Mouse (Mus musculus): Measurements from ENCODE around the gene Exoc6b. TPM values are rescaled to one million over a fixed set of nuclear protein-coding genes. Genes with fewer than 3 reads are reported as not detected.

Gene Exoc6b
- polyA plus RNA-seq, 1 experiment from 2014 or later, result 49.7 TPM

DNA sequence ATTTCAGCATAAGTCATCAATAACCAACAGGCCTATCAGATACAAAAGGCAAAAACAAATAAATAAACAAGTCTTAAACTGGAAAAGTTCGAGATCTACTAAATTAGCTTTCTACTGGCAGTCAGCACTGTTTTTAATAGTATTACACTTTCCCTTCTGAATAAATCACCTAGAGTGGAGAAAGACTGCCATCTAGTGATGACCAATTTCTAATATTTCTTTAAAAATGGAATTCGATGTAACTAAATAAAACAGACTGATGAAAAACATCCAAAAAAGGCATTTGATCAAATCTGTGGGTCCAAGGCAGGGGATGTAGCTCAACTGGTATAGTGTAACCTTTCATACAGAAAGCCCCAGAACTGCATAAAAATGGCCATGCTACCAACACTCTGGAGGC, 52.3 kb downstream of the Exoc6b start:
- no peak for ATAC-seq (ENCODE audit: insufficient number of reproducible peaks, insufficient read depth, low FRiP score, low read depth)
- Histone ChIP-seq H3K4me2 (replicated peaks; ENCODE audit: low read depth, low read length) (no peak overlapping the region), H3K4me1 (ENCODE audit: control insufficient read depth, insufficient read depth, low read length) (no peaks in the 10 kb centered on the region), H3K9ac (replicated peaks; ENCODE audit: low read depth, low read length) (no peak overlapping the region), H3K4me3 (ENCODE audit: low read depth, low read length) (no peak overlapping the region), H3K36me3 (ENCODE audit: control insufficient read depth, insufficient read depth, low read length) (no peaks in the 10 kb centered on the region), H3K27ac (ENCODE audit: low read length) (no peak overlapping the region), H3K27me3 (ENCODE audit: control insufficient read depth, insufficient read depth, low read length) (no peaks in the 10 kb centered on the region), H3K9me3 (ENCODE audit: control insufficient read depth, low read depth, low read length) (no peaks in the 10 kb centered on the region)
- 29% methylated on average over 2 of the region's 2 CpGs for WGBS

GRCm38 (mm10) chr6:85013906-85014305, 55.4 kb downstream of the Exoc6b start:
- Histone ChIP-seq H3K4me1 (ENCODE audit: control insufficient read depth, insufficient read depth, low read length) (no peaks in the 10 kb centered on the region), H3K9me3 (ENCODE audit: control insufficient read depth, low read depth, low read length) (no peaks in the 10 kb centered on the region), H3K9ac (replicated peaks; ENCODE audit: low read depth, low read length) (no peak overlapping the region), H3K36me3 (ENCODE audit: control insufficient read depth, insufficient read depth, low read length) (no peaks in the 10 kb centered on the region), H3K27me3 (ENCODE audit: control insufficient read depth, insufficient read depth, low read length) (no peaks in the 10 kb centered on the region), H3K27ac (ENCODE audit: low read length) (no peak overlapping the region), H3K4me2 (replicated peaks; ENCODE audit: low read depth, low read length) (no peak overlapping the region), H3K4me3 (ENCODE audit: low read depth, low read length) (no peak overlapping the region)
- WGBS, result 72% methylated on average over 2 of the region's 2 CpGs
- ATAC-seq (ENCODE audit: insufficient number of reproducible peaks, insufficient read depth, low FRiP score, low read depth), result no peak

- Histone ChIP-seq H3K4me2 (replicated peaks; ENCODE audit: low read depth, low read length) (no peak overlapping the region), H3K27ac (ENCODE audit: low read length) (no peak overlapping the region), H3K27me3 (ENCODE audit: control insufficient read depth, insufficient read depth, low read length) (no peaks in the 10 kb centered on the region), H3K36me3 (ENCODE audit: control insufficient read depth, insufficient read depth, low read length) (no peaks in the 10 kb centered on the region), H3K9ac (replicated peaks; ENCODE audit: low read depth, low read length) (no peak overlapping the region), H3K4me1 (ENCODE audit: control insufficient read depth, insufficient read depth, low read length) (no peaks in the 10 kb centered on the region), H3K4me3 (ENCODE audit: low read depth, low read length) (no peak overlapping the region), H3K9me3 (ENCODE audit: control insufficient read depth, low read depth, low read length) (no peaks in the 10 kb centered on the region)
- WGBS, result 65% methylated on average over 2 of the region's 2 CpGs
- no peak for ATAC-seq (ENCODE audit: insufficient number of reproducible peaks, insufficient read depth, low FRiP score, low read depth)
Measured at GRCm38 (mm10) chr6:85010397-85010796, 58.9 kb downstream of the Exoc6b start.

GRCm38 (mm10) chr6:84995418-84995817, 73.9 kb downstream of the Exoc6b start:
- H3K4me3 ChIP-seq (ENCODE audit: low read depth, low read length), result no peak overlapping the region
- no peak for ATAC-seq (ENCODE audit: insufficient number of reproducible peaks, insufficient read depth, low FRiP score, low read depth)
- no peaks in the 10 kb centered on the region for H3K27me3 ChIP-seq (ENCODE audit: control insufficient read depth, insufficient read depth, low read length)
- H3K4me1 ChIP-seq (ENCODE audit: control insufficient read depth, insufficient read depth, low read length), result no peaks in the 10 kb centered on the region
- no peaks in the 10 kb centered on the region for H3K9me3 ChIP-seq (ENCODE audit: control insufficient read depth, low read depth, low read length)
- H3K27ac ChIP-seq (ENCODE audit: low read length), result no peak overlapping the region
- H3K9ac ChIP-seq (replicated peaks; ENCODE audit: low read depth, low read length), result no peak overlapping the region
- no peak overlapping the region for H3K4me2 ChIP-seq (replicated peaks; ENCODE audit: low read depth, low read length)
- no peaks in the 10 kb centered on the region for H3K36me3 ChIP-seq (ENCODE audit: control insufficient read depth, insufficient read depth, low read length)

- Histone ChIP-seq H3K4me2 (replicated peaks; ENCODE audit: low read depth, low read length) (no peak overlapping the region), H3K4me3 (ENCODE audit: low read depth, low read length) (no peak overlapping the region), H3K9ac (replicated peaks; ENCODE audit: low read depth, low read length) (no peak overlapping the region), H3K9me3 (ENCODE audit: control insufficient read depth, low read depth, low read length) (no peaks in the 10 kb centered on the region), H3K27me3 (ENCODE audit: control insufficient read depth, insufficient read depth, low read length) (no peaks in the 10 kb centered on the region), H3K27ac (ENCODE audit: low read length) (no peak overlapping the region), H3K4me1 (ENCODE audit: control insufficient read depth, insufficient read depth, low read length) (no peaks in the 10 kb centered on the region), H3K36me3 (ENCODE audit: control insufficient read depth, insufficient read depth, low read length) (no peaks in the 10 kb centered on the region)
- WGBS, result 25% methylated on average over 3 of the region's 3 CpGs
- no peak for ATAC-seq (ENCODE audit: insufficient number of reproducible peaks, insufficient read depth, low FRiP score, low read depth)
Measured at GRCm38 (mm10) chr6:84976563-84976971, 92.7 kb downstream of the Exoc6b start.

DNA sequence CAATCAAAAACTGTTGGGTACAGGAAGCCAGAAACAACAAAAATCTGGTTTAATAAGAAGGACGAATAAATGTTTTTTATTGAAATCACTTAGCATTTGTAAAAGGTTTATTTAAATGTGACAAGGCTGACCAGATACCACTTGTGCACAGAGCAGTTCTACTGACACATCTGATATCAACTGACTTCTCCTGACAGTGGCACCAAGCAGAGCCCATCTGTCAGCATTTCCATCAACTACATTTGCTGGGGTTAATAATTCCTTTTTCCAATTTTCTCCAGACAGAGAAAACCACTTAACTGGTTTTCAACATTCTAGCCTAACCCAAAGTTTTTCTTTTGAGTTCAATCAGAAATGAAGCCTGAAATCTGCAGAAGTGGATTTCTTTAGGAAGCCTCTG, 100.8 kb downstream of the Exoc6b start:
- Histone ChIP-seq H3K4me2 (replicated peaks; ENCODE audit: low read depth, low read length) (no peak overlapping the region), H3K27me3 (ENCODE audit: control insufficient read depth, insufficient read depth, low read length) (no peaks in the 10 kb centered on the region), H3K9ac (replicated peaks; ENCODE audit: low read depth, low read length) (no peak overlapping the region), H3K4me3 (ENCODE audit: low read depth, low read length) (no peak overlapping the region), H3K36me3 (ENCODE audit: control insufficient read depth, insufficient read depth, low read length) (no peaks in the 10 kb centered on the region), H3K9me3 (ENCODE audit: control insufficient read depth, low read depth, low read length) (no peaks in the 10 kb centered on the region), H3K27ac (ENCODE audit: low read length) (no peak overlapping the region), H3K4me1 (ENCODE audit: control insufficient read depth, insufficient read depth, low read length) (no peaks in the 10 kb centered on the region)
- no peak for ATAC-seq (ENCODE audit: insufficient number of reproducible peaks, insufficient read depth, low FRiP score, low read depth)
- WGBS, result 88% methylated on average over 1 of the region's 1 CpGs

DNA sequence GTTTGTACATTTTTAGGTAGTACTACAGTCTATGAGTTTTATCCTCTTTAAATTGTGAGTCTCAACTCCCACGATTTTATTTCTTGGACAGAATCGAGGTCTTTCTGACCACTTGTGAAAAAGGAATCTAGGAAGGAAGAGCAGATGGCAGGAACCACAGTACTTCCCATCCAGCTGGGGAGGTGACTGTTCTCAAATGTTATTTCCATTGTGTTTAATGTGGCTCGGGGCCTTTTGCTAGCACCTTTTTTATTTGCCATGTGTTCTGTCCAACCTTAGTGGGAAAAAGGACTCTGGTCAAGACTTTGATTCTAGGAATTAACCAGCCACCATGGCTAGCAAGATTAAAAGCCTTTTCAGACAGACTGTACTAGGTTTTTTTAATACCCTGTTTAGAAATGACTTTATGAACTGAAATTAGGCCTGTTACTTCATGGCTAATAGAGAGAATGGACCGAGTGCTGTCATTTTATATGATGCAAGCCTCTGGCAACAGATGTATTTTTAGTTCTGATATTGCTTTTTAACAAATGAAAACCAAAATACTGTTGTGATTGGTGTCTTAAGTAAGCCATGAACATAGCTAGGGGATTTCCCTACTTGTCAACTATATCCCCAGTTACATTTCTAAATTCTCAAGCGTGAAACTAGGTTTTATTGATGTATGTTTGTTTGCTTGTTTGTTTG, 104.4 kb downstream of the Exoc6b start:
- no peak overlapping the region for H3K4me2 ChIP-seq (replicated peaks; ENCODE audit: low read depth, low read length)
- ATAC-seq (ENCODE audit: insufficient number of reproducible peaks, insufficient read depth, low FRiP score, low read depth), result no peak
- H3K27ac ChIP-seq (ENCODE audit: low read length), result no peak overlapping the region
- no peaks in the 10 kb centered on the region for H3K36me3 ChIP-seq (ENCODE audit: control insufficient read depth, insufficient read depth, low read length)
- H3K4me3 ChIP-seq (ENCODE audit: low read depth, low read length), result no peak overlapping the region
- H3K4me1 ChIP-seq (ENCODE audit: control insufficient read depth, insufficient read depth, low read length), result no peaks in the 10 kb centered on the region
- no peak overlapping the region for H3K9ac ChIP-seq (replicated peaks; ENCODE audit: low read depth, low read length)
- H3K27me3 ChIP-seq (ENCODE audit: control insufficient read depth, insufficient read depth, low read length), result no peaks in the 10 kb centered on the region
- WGBS, result 85% methylated on average over 5 of the region's 5 CpGs
- H3K9me3 ChIP-seq (ENCODE audit: control insufficient read depth, low read depth, low read length), result no peaks in the 10 kb centered on the region

DNA sequence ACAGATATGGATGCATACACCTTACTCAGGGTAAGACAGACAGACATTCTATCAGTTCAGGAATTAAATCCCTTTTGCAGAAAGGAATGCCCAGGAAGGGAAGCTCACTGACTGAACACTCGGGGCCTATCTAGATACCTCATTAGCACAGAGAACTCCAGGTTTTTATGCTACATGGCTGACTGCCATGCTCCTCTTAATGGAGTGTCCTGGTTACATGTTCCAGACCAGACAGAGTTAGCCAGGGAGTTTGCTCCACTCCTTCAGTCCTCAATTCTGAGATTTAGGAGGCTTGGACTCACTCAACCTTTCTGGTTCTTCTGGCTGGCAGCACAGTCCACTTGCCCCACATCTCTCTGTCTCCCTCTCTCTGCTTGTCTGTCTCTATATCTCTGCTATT, 106.3 kb downstream of the Exoc6b start:
- no peak overlapping the region for H3K4me3 ChIP-seq (ENCODE audit: low read depth, low read length)
- WGBS, result 73% methylated on average over 1 of the region's 1 CpGs
- ATAC-seq (ENCODE audit: insufficient number of reproducible peaks, insufficient read depth, low FRiP score, low read depth), result no peak

GRCm38 (mm10) chr6:84961763-84962162, 107.5 kb downstream of the Exoc6b start:
- ATAC-seq (ENCODE audit: insufficient number of reproducible peaks, insufficient read depth, low FRiP score, low read depth), result no peak
- H3K4me1 ChIP-seq (ENCODE audit: control insufficient read depth, insufficient read depth, low read length), result no peaks in the 10 kb centered on the region
- no peak overlapping the region for H3K4me2 ChIP-seq (replicated peaks; ENCODE audit: low read depth, low read length)
- no peaks in the 10 kb centered on the region for H3K36me3 ChIP-seq (ENCODE audit: control insufficient read depth, insufficient read depth, low read length)
- H3K27me3 ChIP-seq (ENCODE audit: control insufficient read depth, insufficient read depth, low read length), result no peaks in the 10 kb centered on the region
- no peak overlapping the region for H3K9ac ChIP-seq (replicated peaks; ENCODE audit: low read depth, low read length)
- H3K4me3 ChIP-seq (ENCODE audit: low read depth, low read length), result no peak overlapping the region
- WGBS, result 91% methylated on average over 3 of the region's 3 CpGs
- no peak overlapping the region for H3K27ac ChIP-seq (ENCODE audit: low read length)
- no peaks in the 10 kb centered on the region for H3K9me3 ChIP-seq (ENCODE audit: control insufficient read depth, low read depth, low read length)

More for the DNA sequence above, 106.3 kb downstream of the Exoc6b start:
- no peak overlapping the region for H3K9ac ChIP-seq (replicated peaks; ENCODE audit: low read depth, low read length)
- no peaks in the 10 kb centered on the region for H3K36me3 ChIP-seq (ENCODE audit: control insufficient read depth, insufficient read depth, low read length)
- H3K4me1 ChIP-seq (ENCODE audit: control insufficient read depth, insufficient read depth, low read length), result no peaks in the 10 kb centered on the region
- H3K4me2 ChIP-seq (replicated peaks; ENCODE audit: low read depth, low read length), result no peak overlapping the region
- no peaks in the 10 kb centered on the region for H3K27me3 ChIP-seq (ENCODE audit: control insufficient read depth, insufficient read depth, low read length)
- H3K9me3 ChIP-seq (ENCODE audit: control insufficient read depth, low read depth, low read length), result no peaks in the 10 kb centered on the region
- H3K27ac ChIP-seq (ENCODE audit: low read length), result no peak overlapping the region
